Mouse (Mus musculus) bone marrow macrophage, adult 2 months (primary cell): ENCODE measurements around the gene Nr6a1. TPM values are rescaled to one million over a fixed set of nuclear protein-coding genes. Genes with fewer than 3 reads are reported as not detected.
A peak's percentile ranks its signal among the peaks of the same experiment; 100 is the strongest.

Source experiments
- H3K27ac ChIP-seq: 2 replicates; pipeline ENCODE4 v1.5.1; 2012; ENCODE audit warnings: low read depth, low read length; ENCODE audit not compliant: insufficient read depth
- H3K4me1 ChIP-seq: 2 replicates; pipeline ENCODE4 v1.6.1; 2012; ENCODE audit warnings: low read length; ENCODE audit not compliant: control insufficient read depth, insufficient read depth
- H3K4me3 ChIP-seq: 2 replicates; pipeline ENCODE4 v1.5.1; 2012; ENCODE audit warnings: mild to moderate bottlenecking, low read length, moderate library complexity; ENCODE audit not compliant: insufficient read depth
- CTCF ChIP-seq: IDR thresholded peaks from 2 replicates; pipeline ENCODE4 v1.5.1; 2012; ENCODE audit warnings: low read depth, mild to moderate bottlenecking, low read length, moderate library complexity
- POLR2A ChIP-seq: IDR thresholded peaks from 2 replicates; pipeline ENCODE4 v1.6.1; 2012; ENCODE audit warnings: mild to moderate bottlenecking, low read depth, low read length, borderline replicate concordance
- polyA plus RNA-seq: library from polyadenylated mRNA; stranded (reverse); fragments of >200 nt; gene quantifications from 2 replicates; pipeline ENCODE4 v1.2.4, GENCODE M21; 2012; ENCODE audit not compliant: missing spikeins, insufficient read depth, insufficient read length

Gene Nr6a1
- 2.8 and 3.2 TPM in 2 replicates for polyA plus RNA-seq

GRCm38 (mm10) chr2:38927115-38927979 lies at the start of gene Nr6a1:
Gene Nr6a1 (minus strand): TSS chr2:38927688.
- peak within 1 kb of the TSS; percentile 40 for H3K27ac ChIP-seq
- H3K4me3 ChIP-seq: peak within 1 kb of the TSS; percentile 71
- peaks cover 6% of the 10 kb centered on the region for H3K4me1 ChIP-seq
- TF ChIP-seq POLR2A (no peak), CTCF (peak; percentile 92)

- Histone ChIP-seq H3K4me3 (no peak overlapping the region), H3K27ac (no peak overlapping the region), H3K4me1 (peaks cover 15% of the 10 kb centered on the region)
- TF ChIP-seq POLR2A: no peak
- TF ChIP-seq CTCF: no peak
Measured at GRCm38 (mm10) chr2:38975941-38976805, 48.7 kb upstream of the Nr6a1 start.

GRCm38 (mm10) chr2:38975181-38975580 lies 47.7 kb upstream of the Nr6a1 start:
- no peak for TF ChIP-seq POLR2A
- no peak for TF ChIP-seq CTCF
- peaks cover 12% of the 10 kb centered on the region for H3K4me1 ChIP-seq
- no peak overlapping the region for H3K27ac ChIP-seq
- no peak overlapping the region for H3K4me3 ChIP-seq

GRCm38 (mm10) chr2:38974171-38974570 lies 46.7 kb upstream of the Nr6a1 start:
- H3K4me1 ChIP-seq: peaks cover 12% of the 10 kb centered on the region
- H3K27ac ChIP-seq: no peak overlapping the region
- no peak overlapping the region for H3K4me3 ChIP-seq
- TF ChIP-seq CTCF: no peak
- no peak for TF ChIP-seq POLR2A

GRCm38 (mm10) chr2:38973701-38974100 lies 46.2 kb upstream of the Nr6a1 start:
- H3K27ac ChIP-seq: no peak overlapping the region
- peaks cover 12% of the 10 kb centered on the region for H3K4me1 ChIP-seq
- no peak overlapping the region for H3K4me3 ChIP-seq
- TF ChIP-seq POLR2A (no peak), CTCF (no peak)

GRCm38 (mm10) chr2:38973223-38973622 lies 45.7 kb upstream of the Nr6a1 start:
- H3K27ac ChIP-seq: no peak overlapping the region
- TF ChIP-seq POLR2A (no peak), CTCF (no peak)
- H3K4me3 ChIP-seq: no peak overlapping the region
- H3K4me1 ChIP-seq: peaks cover 12% of the 10 kb centered on the region

- Histone ChIP-seq H3K4me1 (peaks cover 12% of the 10 kb centered on the region), H3K4me3 (no peak overlapping the region), H3K27ac (no peak overlapping the region)
- TF ChIP-seq CTCF (no peak), POLR2A (no peak)
Measured at GRCm38 (mm10) chr2:38970057-38970456, 42.6 kb upstream of the Nr6a1 start.

GRCm38 (mm10) chr2:38969650-38970049 lies 42.2 kb upstream of the Nr6a1 start:
- H3K4me3 ChIP-seq: no peak overlapping the region
- H3K27ac ChIP-seq: no peak overlapping the region
- H3K4me1 ChIP-seq: peaks cover 12% of the 10 kb centered on the region
- no peak for TF ChIP-seq CTCF
- no peak for TF ChIP-seq POLR2A

- TF ChIP-seq CTCF: no peak
- TF ChIP-seq POLR2A: no peak
- no peaks in the 10 kb centered on the region for H3K4me1 ChIP-seq
- no peak overlapping the region for H3K4me3 ChIP-seq
- no peak overlapping the region for H3K27ac ChIP-seq
Measured at GRCm38 (mm10) chr2:38964198-38964597, 36.7 kb upstream of the Nr6a1 start.

GRCm38 (mm10) chr2:38957671-38958223 lies 30.3 kb upstream of the Nr6a1 start:
- Histone ChIP-seq H3K4me3 (no peak overlapping the region), H3K27ac (peak overlapping the region; percentile 32; the same call in 1 of the 2 replicates), H3K4me1 (peaks cover 30% of the 10 kb centered on the region)
- TF ChIP-seq CTCF (no peak), POLR2A (no peak)
